Mouse (Mus musculus) megakaryocyte-erythroid progenitor cell, adult 5-6 weeks (primary cell): ENCODE results near the gene Slc35e3. TPM values are rescaled to one million over a fixed set of nuclear protein-coding genes. Genes with fewer than 3 reads are reported as not detected.

Source experiments
- ATAC-seq: replicated peaks from 2 replicates; pipeline ENCODE4 v1.8.0; 2016; ENCODE audit warnings: mild to moderate bottlenecking, inconsistent platforms; ENCODE audit not compliant: severe bottlenecking, poor library complexity, low FRiP score, low TSS enrichment
- total RNA-seq, 2 experiments: library from RNA; stranded (forward) in 1 of 2; stranded (reverse) in 1 of 2; fragments of 200-1000, 215-1000 nt in 1 of 2; fragments of >200 nt in 1 of 2; fragmentation: Nextera tagmentation in 1 of 2; gene quantifications; 2 replicates each; pipeline ENCODE4 v1.2.3; 2014 to 2017

Gene Slc35e3
- total RNA-seq (2014; fragmentation: Nextera tagmentation) (1.3 and 7.2 TPM in 2 replicates), total RNA-seq (2017) (5.0 and 5.2 TPM in 2 replicates)

- ATAC-seq = peak; percentile 88
Observed at GRCm38 (mm10) chr10:117746297-117746883, at the start of gene Slc35e3. Gene Slc35e3 (minus strand): TSS chr10:117746365.

GRCm38 (mm10) chr10:117795206-117795605 lies 49.0 kb upstream of the Slc35e3 start:
- ATAC-seq = no peak

- no peak for ATAC-seq
Observed at GRCm38 (mm10) chr10:117793436-117794030, 47.4 kb upstream of the Slc35e3 start.

GRCm38 (mm10) chr10:117792141-117793091 lies 46.3 kb upstream of the Slc35e3 start, which contains the start of gene Nup107:
Gene Nup107 (minus strand): TSS chr10:117792705.
- peak; percentile 87 for ATAC-seq

GRCm38 (mm10) chr10:117791171-117791470 lies 45.0 kb upstream of the Slc35e3 start:
- ATAC-seq = no peak

- no peak for ATAC-seq
Observed at GRCm38 (mm10) chr10:117790421-117791170, 44.4 kb upstream of the Slc35e3 start.

- ATAC-seq = no peak
Observed at GRCm38 (mm10) chr10:117790011-117790410, 43.8 kb upstream of the Slc35e3 start.

GRCm38 (mm10) chr10:117784646-117785045 lies 38.5 kb upstream of the Slc35e3 start:
- no peak for ATAC-seq

- ATAC-seq = no peak
Observed at GRCm38 (mm10) chr10:117783786-117784420, 37.7 kb upstream of the Slc35e3 start.

- ATAC-seq = no peak
Observed at GRCm38 (mm10) chr10:117782491-117783260, 36.5 kb upstream of the Slc35e3 start.

GRCm38 (mm10) chr10:117782056-117782455 lies 35.9 kb upstream of the Slc35e3 start:
- no peak for ATAC-seq

- ATAC-seq = no peak
Observed at GRCm38 (mm10) chr10:117781021-117781725, 35.0 kb upstream of the Slc35e3 start.

GRCm38 (mm10) chr10:117780306-117780911 lies 34.2 kb upstream of the Slc35e3 start:
- ATAC-seq = no peak

GRCm38 (mm10) chr10:117779581-117780305 lies 33.6 kb upstream of the Slc35e3 start:
- ATAC-seq = no peak

GRCm38 (mm10) chr10:117778951-117779350 lies 32.8 kb upstream of the Slc35e3 start:
- no peak for ATAC-seq

GRCm38 (mm10) chr10:117778328-117778910 lies 32.3 kb upstream of the Slc35e3 start:
- ATAC-seq = no peak
